ENCODE assay signal across 10 mouse cellular contexts in the genomic region with DNA sequence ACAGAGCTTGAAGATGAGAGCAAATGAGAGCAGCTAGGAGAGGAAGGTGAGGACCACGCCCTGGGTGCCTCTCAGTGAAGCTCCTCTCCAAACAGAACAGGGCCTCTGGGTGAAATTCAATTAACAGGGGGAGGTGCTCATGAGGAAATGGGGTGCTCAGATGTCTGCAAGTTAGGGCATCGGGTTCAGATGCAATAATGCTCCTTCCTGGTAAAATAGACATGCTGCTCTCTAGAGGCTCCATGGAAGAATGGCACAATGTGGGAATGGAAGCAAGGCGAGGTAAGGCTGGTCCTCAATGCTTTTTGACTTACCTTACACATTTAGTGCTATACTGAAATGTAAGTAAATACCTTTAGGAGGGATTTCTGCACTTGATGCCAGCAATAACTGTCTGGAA.
DNase-seq lines count a peak whose midpoint lies in the region; ATAC-seq and TF ChIP-seq lines count a peak whose summit lies in the region.
"Had no signal": no experiment of that assay in that cellular context is flagged by ENCODE, and none has a peak within 500 bp of the region (broad histone marks: within the 10 kb centered on the region; RNA-seq: fewer than 3 reads in every experiment).

No protein-coding gene starts in this region.

- TF ChIP-seq CTCF in lung, embryonic 14.5 days (IDR thresholded peaks at IDR 0.05; ENCODE audit: low read depth), result peak; percentile 46
- TF ChIP-seq CTCF in lung, adult 2 months (IDR thresholded peaks at IDR 0.05; ENCODE audit: insufficient read depth, low read length), result no peak

- H3K36me3 ChIP-seq in heart, embryonic 14.5 days (ENCODE audit: control insufficient read depth, insufficient read depth, low read length), result no peaks in the 10 kb centered on the region
- no peaks in the 10 kb centered on the region for H3K36me3 ChIP-seq in lung, embryonic 14.5 days (ENCODE audit: insufficient read depth)

- ATAC-seq in heart, embryonic 14.5 days (ENCODE audit: insufficient number of reproducible peaks, insufficient read depth, low FRiP score, low read depth), result no peak
- no peak for ATAC-seq in lung, embryonic 14.5 days (ENCODE audit: insufficient read depth)

- 13% methylated on average over 3 of the region's 3 CpGs for WGBS in heart, embryonic 14.5 days
- 18% methylated on average over 3 of the region's 3 CpGs for WGBS in lung, embryonic 14.5 days
- 44% methylated on average over 3 of the region's 3 CpGs for WGBS in lung, adult 2 months

- H3K27me3 ChIP-seq in heart, embryonic 14.5 days (ENCODE audit: control insufficient read depth, insufficient read depth, low read length), result no peaks in the 10 kb centered on the region
- no peaks in the 10 kb centered on the region for H3K27me3 ChIP-seq in lung, embryonic 14.5 days (ENCODE audit: insufficient read depth, low read length)

- H3K9me3 ChIP-seq in heart, embryonic 14.5 days (ENCODE audit: control insufficient read depth, low read length), result no peaks in the 10 kb centered on the region
- H3K9me3 ChIP-seq in lung, embryonic 14.5 days (ENCODE audit: low read depth, low read length), result no peaks in the 10 kb centered on the region

- 0 out of 2 replicates have a peak overlapping the region, but pooled peaks have one; percentile 16 for H3K4me2 ChIP-seq in heart, embryonic 14.5 days (ENCODE audit: low read length)
- H3K4me2 ChIP-seq in lung, embryonic 14.5 days, result no peak overlapping the region

- no peaks in the 10 kb centered on the region for H3K4me1 ChIP-seq in heart, embryonic 14.5 days (ENCODE audit: control insufficient read depth in 2 of 2, insufficient read depth in 2 of 2, low read length in 2 of 2)
- H3K4me1 ChIP-seq in lung, embryonic 14.5 days (ENCODE audit: insufficient read depth), result no peaks in the 10 kb centered on the region
- no peaks in the 10 kb centered on the region for H3K4me1 ChIP-seq in lung, adult 2 months (ENCODE audit: control insufficient read depth, insufficient read depth, low read length)

- no peak for DNase-seq in heart, adult 8-10 months (ENCODE audit: low spot score)
- DNase-seq in lung, embryonic 14.5 days, result no peak
- DNase-seq in lung, adult 2 months, result no peak
- DNase-seq in NIH3T3 (ENCODE audit: low read depth), result peak; percentile 60
- peak; percentile 43 for DNase-seq in retina, embryonic 14.5 days (ENCODE audit: low spot score)
- DNase-seq in ovary, postnatal 10 days (ENCODE audit: low spot score), result no peak
- DNase-seq: thymus, postnatal 14 days had no signal

- no peak for TF ChIP-seq POLR2A in lung, adult 2 months (IDR thresholded peaks at IDR 0.05; ENCODE audit: borderline replicate concordance, extremely low read depth, low read depth, low read length)

- no peak overlapping the region for H3K9ac ChIP-seq in heart, embryonic 14.5 days (ENCODE audit: low read length)
- no peak overlapping the region for H3K9ac ChIP-seq in lung, embryonic 14.5 days

- no peak overlapping the region for H3K4me3 ChIP-seq in heart, embryonic 14.5 days (ENCODE audit: control insufficient read depth in 1 of 2, insufficient read depth in 1 of 2, low read depth in 1 of 2, low read length in 2 of 2)
- no peak overlapping the region for H3K4me3 ChIP-seq in lung, embryonic 14.5 days (ENCODE audit: low read depth, low read length)
- H3K4me3 ChIP-seq in lung, adult 2 months (replicated peaks; ENCODE audit: extremely low read depth, low read depth, low read length), result no peak overlapping the region
- H3K4me3 ChIP-seq: myocyte had no signal

- H3K27ac ChIP-seq in heart, embryonic 14.5 days (replicated peaks in 1 of 2; ENCODE audit: control insufficient read depth in 1 of 2, insufficient read depth in 1 of 2, low read depth in 2 of 2, low read length in 2 of 2), result no peak overlapping the region
- no peak overlapping the region for H3K27ac ChIP-seq in lung, embryonic 14.5 days (ENCODE audit: low read depth)
- H3K27ac ChIP-seq: macrophage had no signal

Comparison
In these comparisons a context has a peak if more than half of its experiments do, and no peak if none do; other contexts are left out.
1. DNase-seq: peak in NIH3T3 (single experiment) and retina, embryonic 14.5 days (single experiment); none in heart, adult 8-10 months (single experiment), lung, embryonic 14.5 days (single experiment), lung, adult 2 months (single experiment) and ovary, postnatal 10 days (single experiment).